Mouse (Mus musculus) gastrocnemius, adult 2 months (tissue): Measurements from ENCODE around the gene Fgf13. TPM values are rescaled to one million over a fixed set of nuclear protein-coding genes. Genes with fewer than 3 reads are reported as not detected.
A peak's percentile ranks its signal among the peaks of the same experiment; 100 is the strongest.

Source experiments
- DNase-seq: peaks from one replicate; pipeline ENCODE4 v3.0.0; 2022
- H3K27ac ChIP-seq: fragments of 200-600 bp; 2 replicates; pipeline ENCODE4 v1.8.1; 2022; ENCODE audit warnings: mild to moderate bottlenecking
- H3K4me3 ChIP-seq: fragments of 200-600 bp; 2 replicates; pipeline ENCODE4 v1.8.1; 2022; ENCODE audit warnings: mild to moderate bottlenecking, moderate library complexity
- CTCF ChIP-seq: fragments of 200-600 bp; IDR thresholded peaks from 2 replicates; pipeline ENCODE4 v1.8.1; 2022; ENCODE audit warnings: antibody characterized with exemption, mild to moderate bottlenecking, moderate library complexity
- intact Hi-C: fragments of 180-260 bp; cut with DNase I; formaldehyde crosslinking; loops from one replicate; pipeline ENCODE4 v1.15.1; 2025
- total RNA-seq, 2 experiments: library from RNA; stranded (reverse); gene quantifications; 2 replicates each; pipeline ENCODE4 v1.2.3; 2021

Gene Fgf13
- total RNA-seq, 2 experiments from 2014 or later, result 57.6 to 60.8 TPM

DNA sequence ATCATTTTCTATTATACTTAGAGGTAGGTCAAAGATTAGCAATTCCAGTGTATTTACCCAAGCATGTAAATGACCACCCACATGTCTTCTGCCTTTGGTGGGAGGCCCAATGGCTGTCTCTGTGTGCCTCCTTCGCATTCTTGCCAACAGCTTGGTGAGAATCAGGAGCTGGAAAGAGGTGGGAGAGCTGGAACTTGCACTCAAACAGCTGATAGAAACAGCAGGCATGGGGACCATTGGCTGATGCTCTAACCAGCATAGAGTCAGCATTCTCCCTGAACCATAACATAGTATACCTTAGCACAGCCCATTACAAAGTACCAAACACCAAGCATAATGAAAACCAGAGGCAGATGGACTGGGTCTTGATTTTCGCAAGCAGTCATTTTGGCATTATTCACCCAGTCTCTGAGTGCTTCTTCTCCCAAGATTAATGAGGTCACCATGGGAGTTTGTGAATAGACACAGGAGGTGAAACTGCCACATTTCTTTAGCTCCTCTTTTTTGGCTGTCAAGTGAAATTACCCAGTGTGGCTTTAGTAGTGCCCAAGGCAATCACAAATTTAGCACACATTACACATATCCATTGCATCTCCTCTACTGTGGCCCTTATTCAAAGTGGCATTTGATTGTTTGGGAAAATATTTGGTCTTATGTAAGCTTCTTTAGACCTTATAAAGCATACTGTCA lies 165.1 kb downstream of the Fgf13 start:
- Histone ChIP-seq H3K4me3 (no peak overlapping the region), H3K27ac (no peak overlapping the region)
- DNase-seq, result no peak
- intact Hi-C loops, result no loop called here
- TF ChIP-seq CTCF, result no peak

- H3K27ac ChIP-seq, result no peak overlapping the region
- no peak for DNase-seq
- H3K4me3 ChIP-seq, result no peak overlapping the region
- no peak for TF ChIP-seq CTCF
- intact Hi-C loops, result no loop called here
Measured at GRCm38 (mm10) chrX:59290916-59291411, 276.9 kb downstream of the Fgf13 start.

DNA sequence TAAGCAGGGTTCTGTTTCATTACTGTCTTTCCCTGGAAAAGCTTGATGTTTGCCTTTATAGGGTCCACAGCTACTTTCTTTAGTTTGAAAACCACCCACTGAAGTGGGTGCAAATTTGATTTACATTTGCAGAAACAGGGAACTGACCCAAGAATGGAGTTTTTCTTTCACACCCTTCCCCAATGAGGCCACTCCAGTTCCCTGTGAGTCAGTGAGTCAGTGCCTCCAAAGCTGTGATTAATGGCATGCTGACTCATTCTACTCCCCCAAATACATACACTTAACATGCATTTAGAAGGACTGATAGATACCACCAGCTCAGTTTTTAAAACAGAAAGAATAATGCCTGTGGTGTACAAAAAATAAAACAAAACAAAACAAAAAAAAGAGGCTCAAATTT lies 316.3 kb downstream of the Fgf13 start:
- intact Hi-C loops, result no loop called here
- H3K4me3 ChIP-seq, result no peak overlapping the region
- no peak for DNase-seq

DNA sequence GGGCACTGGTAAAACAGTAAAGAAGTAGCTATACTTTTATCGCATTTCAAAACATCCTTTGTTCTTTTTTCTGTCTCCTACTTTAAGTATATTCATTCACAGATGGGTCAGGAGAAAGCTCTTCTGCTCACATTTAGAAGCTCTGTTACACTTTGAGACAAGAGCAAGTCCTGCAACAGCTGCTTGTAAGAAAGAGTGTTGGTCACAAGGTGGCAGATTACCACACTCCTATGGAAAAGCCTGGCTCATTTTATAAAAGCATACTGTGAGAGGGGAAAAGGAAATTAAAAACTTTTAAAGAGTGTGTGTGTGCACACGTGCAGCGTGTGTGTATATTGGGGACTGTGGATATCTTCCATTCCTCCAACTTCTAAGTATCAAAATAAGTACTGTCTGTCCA lies 324.1 kb downstream of the Fgf13 start:
- no peak for DNase-seq
- H3K4me3 ChIP-seq, result no peak overlapping the region
- H3K27ac ChIP-seq, result no peak overlapping the region
- peak; percentile 33 for TF ChIP-seq CTCF
- intact Hi-C loops, result loop anchor here (5.0 kb wide), 1 partner anchor 364 kb away; no protein-coding TSS in a partner anchor

More for the DNA sequence above, 316.3 kb downstream of the Fgf13 start:
- TF ChIP-seq CTCF, result no peak
- H3K27ac ChIP-seq, result no peak overlapping the region

GRCm38 (mm10) chrX:59243176-59243575 lies 324.7 kb downstream of the Fgf13 start:
- intact Hi-C loops, result loop anchor here (5.0 kb wide), 1 partner anchor 364 kb away; no protein-coding TSS in a partner anchor
- TF ChIP-seq CTCF, result no peak
- no peak for DNase-seq
- Histone ChIP-seq H3K4me3 (no peak overlapping the region), H3K27ac (no peak overlapping the region)

DNA sequence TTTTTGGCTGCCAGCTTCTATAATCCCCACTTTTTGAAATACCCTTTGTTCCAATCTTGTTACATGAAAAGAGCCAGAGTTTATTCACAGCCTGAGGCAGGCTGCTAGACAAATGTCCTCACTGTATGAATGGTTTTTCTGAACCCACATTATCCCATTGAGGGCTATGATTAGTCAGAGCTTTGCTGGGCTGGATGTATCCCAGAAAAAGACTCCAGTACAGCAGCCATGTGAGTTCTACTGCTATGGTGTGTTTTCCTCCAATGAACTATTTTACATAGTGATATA lies 326.5 kb downstream of the Fgf13 start:
- Histone ChIP-seq H3K27ac (no peak overlapping the region), H3K4me3 (no peak overlapping the region)
- TF ChIP-seq CTCF, result no peak
- no peak for DNase-seq
- intact Hi-C loops, result loop anchor here (5.0 kb wide), 1 partner anchor 366 kb away; no protein-coding TSS in a partner anchor

DNA sequence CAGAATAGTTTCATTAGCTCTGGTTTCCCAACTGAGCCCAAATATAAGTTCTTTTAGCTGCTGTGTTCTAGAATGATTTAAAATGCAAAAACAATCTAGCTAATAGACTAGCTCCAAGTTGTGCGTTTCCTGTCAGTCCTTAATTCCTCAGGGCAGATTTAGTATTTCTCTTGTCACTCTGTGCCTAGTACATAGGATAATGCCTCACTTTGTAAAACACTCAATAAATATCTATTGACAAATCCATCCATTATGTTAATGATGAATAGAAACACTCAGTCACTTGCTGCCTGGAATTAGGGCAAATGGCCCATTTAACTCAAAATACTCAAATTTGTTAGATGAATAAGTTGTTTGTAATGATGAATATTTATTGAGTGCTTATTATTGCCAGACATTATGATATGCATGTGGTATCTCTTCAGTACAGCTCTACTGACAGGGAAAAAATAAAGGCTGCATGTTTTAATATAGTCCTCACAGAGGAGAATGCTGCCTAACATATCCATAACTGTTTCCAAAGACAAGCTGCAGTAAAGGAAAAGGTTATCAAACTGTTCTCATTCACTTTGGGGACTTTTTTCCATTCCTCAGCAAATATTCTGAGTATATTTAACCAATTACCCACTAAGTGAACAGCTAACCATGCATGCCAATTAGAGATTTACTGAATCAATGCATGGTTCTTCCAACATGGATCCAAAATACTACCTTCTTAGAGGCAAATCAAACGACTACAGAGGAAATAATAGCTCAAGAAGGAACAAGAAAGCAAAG lies 327.0 kb downstream of the Fgf13 start:
- DNase-seq, result no peak
- Histone ChIP-seq H3K27ac (no peak overlapping the region), H3K4me3 (no peak overlapping the region)
- TF ChIP-seq CTCF, result no peak
- intact Hi-C loops, result loop anchor here (5.0 kb wide), 1 partner anchor 366 kb away; no protein-coding TSS in a partner anchor

GRCm38 (mm10) chrX:59220675-59221074 lies 347.2 kb downstream of the Fgf13 start:
- no peak for DNase-seq
- H3K27ac ChIP-seq, result no peak overlapping the region
- intact Hi-C loops, result no loop called here

GRCm38 (mm10) chrX:59201146-59201545 lies 366.7 kb downstream of the Fgf13 start:
- intact Hi-C loops, result no loop called here
- Histone ChIP-seq H3K27ac (no peak overlapping the region), H3K4me3 (no peak overlapping the region)
- DNase-seq, result no peak
- no peak for TF ChIP-seq CTCF

More at GRCm38 (mm10) chrX:59220675-59221074, 347.2 kb downstream of the Fgf13 start:
- H3K4me3 ChIP-seq, result no peak overlapping the region
- no peak for TF ChIP-seq CTCF

DNA sequence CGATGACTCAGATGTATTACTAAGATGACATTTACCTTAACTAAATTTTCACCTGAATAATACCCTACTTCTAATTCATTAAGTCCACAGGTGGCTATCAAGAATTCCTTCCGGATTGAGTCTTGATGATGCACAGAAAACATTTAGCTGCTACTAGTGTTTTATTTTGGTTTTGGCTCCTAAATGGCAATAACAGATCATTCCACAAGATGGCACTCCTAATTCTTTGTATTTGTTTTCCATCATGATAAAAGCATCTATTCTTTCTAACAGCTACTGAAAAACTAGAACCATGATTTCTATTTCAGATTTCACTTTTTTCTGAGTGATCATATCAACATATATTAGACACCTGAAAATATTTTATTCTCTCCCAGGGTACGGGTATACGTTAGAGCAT lies 373.7 kb downstream of the Fgf13 start:
- Histone ChIP-seq H3K27ac (no peak overlapping the region), H3K4me3 (no peak overlapping the region)
- no peak for DNase-seq
- peak; percentile 52 for TF ChIP-seq CTCF
- intact Hi-C loops, result loop anchor here (10.0 kb wide), 1 partner anchor 411 kb away; no protein-coding TSS in a partner anchor

GRCm38 (mm10) chrX:59186922-59187321 lies 380.9 kb downstream of the Fgf13 start:
- Histone ChIP-seq H3K27ac (no peak overlapping the region), H3K4me3 (no peak overlapping the region)
- intact Hi-C loops, result no loop called here
- DNase-seq, result no peak
- TF ChIP-seq CTCF, result no peak

- intact Hi-C loops, result no loop called here
- peak overlapping the region; percentile 68 for H3K27ac ChIP-seq
- H3K4me3 ChIP-seq, result no peak overlapping the region
- peak; percentile 17 for DNase-seq
- TF ChIP-seq CTCF, result no peak
Measured at GRCm38 (mm10) chrX:59182323-59182722, 385.5 kb downstream of the Fgf13 start.

- no peak overlapping the region for H3K4me3 ChIP-seq
- intact Hi-C loops, result no loop called here
- TF ChIP-seq CTCF, result no peak
- no peak for DNase-seq
- H3K27ac ChIP-seq, result no peak overlapping the region
Measured at GRCm38 (mm10) chrX:59179627-59180026, 388.2 kb downstream of the Fgf13 start.
